Comparison of ENCODE assay signal across 4 mouse cellular contexts in genomic region chr9:77376561-77376960, GRCm38 (mm10). TPM values are rescaled to one million over a fixed set of nuclear protein-coding genes. Genes with fewer than 3 reads are reported as not detected.
"Had no signal": no experiment of that assay in that cellular context is flagged by ENCODE, and none has a peak within 500 bp of the region (broad histone marks: within the 10 kb centered on the region; RNA-seq: fewer than 3 reads in every experiment).

No protein-coding gene starts in this region.

- DNase-seq: lung, adult 18-20 months had no signal

RNA-seq across cellular contexts. Expression of gene Mlip, which starts 23.8 kb away (rescaled TPM):
- total RNA-seq: megakaryocyte progenitor cell, adult 5-6 weeks; monocyte, adult 5-6 weeks; neutrophil, adult 5-6 weeks had no signal
